Mouse (Mus musculus): ENCODE data around the gene Tmeff2. TPM values are rescaled to one million over a fixed set of nuclear protein-coding genes. Genes with fewer than 3 reads are reported as not detected.

The Tmeff2 gene
- polyA plus RNA-seq, 1 experiment = 5.7 TPM

- no peak for DNase-seq (ENCODE audit: low spot score)
Observed at GRCm38 (mm10) chr1:51199088-51199830, 298.8 kb downstream of the Tmeff2 start.

- DNase-seq (ENCODE audit: low spot score) = no peak
Observed at GRCm38 (mm10) chr1:51199954-51200353, 299.5 kb downstream of the Tmeff2 start.

GRCm38 (mm10) chr1:51215631-51216030 is 315.2 kb downstream of the Tmeff2 start:
- DNase-seq (ENCODE audit: low spot score) = no peak

DNA sequence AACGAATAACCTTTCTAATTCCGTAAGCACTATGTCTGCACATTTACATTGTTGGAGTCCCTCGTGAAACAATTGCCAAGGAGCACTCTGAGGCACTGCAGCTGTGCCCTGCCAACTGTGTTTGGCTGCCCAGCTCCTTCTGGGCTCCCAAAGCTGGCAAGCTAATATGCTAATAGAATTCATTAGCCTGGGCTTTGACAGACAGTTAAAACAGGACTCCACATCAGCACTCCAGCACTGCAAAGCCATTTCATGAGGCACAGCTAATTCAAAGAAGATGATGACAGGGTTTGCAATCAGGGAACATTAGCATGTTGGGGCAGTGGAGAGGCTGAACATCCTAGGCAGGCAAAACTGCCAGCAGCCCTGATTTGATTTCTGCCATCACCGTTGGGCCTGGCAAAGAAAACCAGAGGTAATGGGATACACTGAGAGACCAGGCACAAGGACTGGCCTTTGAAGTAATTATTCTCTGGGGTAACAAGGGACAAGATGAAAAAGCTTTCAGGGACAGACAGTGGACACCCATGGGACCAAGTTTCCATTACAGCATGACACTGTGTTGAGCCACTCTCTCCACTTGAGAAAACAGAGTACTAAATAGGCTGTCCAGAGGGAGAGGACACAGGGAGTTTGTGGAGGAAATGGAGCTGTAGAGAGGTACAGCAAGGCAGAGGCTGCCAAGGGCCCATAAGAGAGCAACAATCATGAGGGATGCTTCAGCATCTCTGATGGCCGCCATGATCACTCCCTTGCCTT is 316.0 kb downstream of the Tmeff2 start:
- no peak for DNase-seq (ENCODE audit: low spot score)

- DNase-seq (ENCODE audit: low spot score) = no peak
Observed at GRCm38 (mm10) chr1:51217227-51217626, 316.8 kb downstream of the Tmeff2 start.

DNA sequence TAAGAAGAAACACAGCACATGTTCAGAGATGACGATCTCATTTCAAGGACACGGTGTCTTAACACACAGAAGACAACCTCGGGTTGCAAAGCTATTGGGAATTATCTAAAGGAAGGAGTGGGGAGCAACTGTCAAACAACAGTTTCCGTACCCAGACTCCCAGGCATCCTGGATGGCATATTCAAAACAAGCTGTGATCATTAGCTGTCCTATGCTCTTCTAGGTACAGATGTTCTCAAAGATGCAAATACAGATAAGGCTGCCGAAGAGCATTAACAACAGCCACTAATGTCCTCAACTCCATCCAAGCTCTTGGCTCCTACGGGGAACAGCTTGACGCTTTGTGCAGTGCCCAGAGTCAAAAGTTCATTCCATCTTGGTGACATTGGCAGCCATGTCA is 324.7 kb downstream of the Tmeff2 start:
- no peak for DNase-seq (ENCODE audit: low spot score)

Data from urinary bladder, adult 2 months (tissue).